Mouse (Mus musculus) neural tube, embryonic 12.5 days (tissue): ENCODE data around the gene Shisa5. TPM values are rescaled to one million over a fixed set of nuclear protein-coding genes. Genes with fewer than 3 reads are reported as not detected.

Experiments
- ATAC-seq: fragments of 200-750 bp; cut with Nextera tagmentation; 2 replicates; pipeline ENCODE4 v1.8.0; 2017; ENCODE audit warnings: low read depth, mild to moderate bottlenecking, moderate TSS enrichment, moderate library complexity; ENCODE audit not compliant: low FRiP score
- H3K27ac ChIP-seq: fragments of 300-500 bp; sonication (generic); 2 replicates; pipeline ENCODE4 v1.5.1; 2016
- H3K27me3 ChIP-seq: fragments of 300-500 bp; sonication (generic); replicated peaks from 2 replicates; pipeline ENCODE4 v1.6.1; 2016; ENCODE audit warnings: mild to moderate bottlenecking
- H3K36me3 ChIP-seq: fragments of 300-500 bp; sonication (generic); 2 replicates; pipeline ENCODE4 v1.6.1; 2016; ENCODE audit warnings: mild to moderate bottlenecking
- H3K4me1 ChIP-seq: fragments of 300-500 bp; sonication (generic); 2 replicates; pipeline ENCODE4 v1.6.1; 2016
- H3K4me2 ChIP-seq: fragments of 300-500 bp; sonication (generic); replicated peaks from 2 replicates; pipeline ENCODE4 v1.6.1; 2016; ENCODE audit warnings: mild to moderate bottlenecking
- H3K4me3 ChIP-seq: fragments of 300-500 bp; sonication (generic); 2 replicates; pipeline ENCODE4 v1.5.1; 2016
- H3K9ac ChIP-seq: fragments of 300-500 bp; sonication (generic); 2 replicates; pipeline ENCODE4 v1.6.1; 2016; ENCODE audit warnings: mild to moderate bottlenecking
- H3K9me3 ChIP-seq: fragments of 300-500 bp; sonication (generic); 2 replicates; pipeline ENCODE4 v1.6.1; 2016; ENCODE audit warnings: mild to moderate bottlenecking
- WGBS: fragments of 180-500 bp; shearing (Covaris S2); methylation state at CpG from one replicate; pipeline ENCODE4 v1.1.7; 2016; 5-methylcytosine and 5-hydroxymethylcytosine counted together
- polyA plus RNA-seq: library from polyadenylated mRNA; unstranded; fragments of >200 nt; fragmentation: Nextera tagmentation; extraction: Ambion mirVana; gene quantifications from 2 replicates; pipeline ENCODE4 v1.2.1, GENCODE M21; 2016

Shisa5 gene
- polyA plus RNA-seq, result 44.4 and 45.0 TPM in 2 replicates

DNA sequence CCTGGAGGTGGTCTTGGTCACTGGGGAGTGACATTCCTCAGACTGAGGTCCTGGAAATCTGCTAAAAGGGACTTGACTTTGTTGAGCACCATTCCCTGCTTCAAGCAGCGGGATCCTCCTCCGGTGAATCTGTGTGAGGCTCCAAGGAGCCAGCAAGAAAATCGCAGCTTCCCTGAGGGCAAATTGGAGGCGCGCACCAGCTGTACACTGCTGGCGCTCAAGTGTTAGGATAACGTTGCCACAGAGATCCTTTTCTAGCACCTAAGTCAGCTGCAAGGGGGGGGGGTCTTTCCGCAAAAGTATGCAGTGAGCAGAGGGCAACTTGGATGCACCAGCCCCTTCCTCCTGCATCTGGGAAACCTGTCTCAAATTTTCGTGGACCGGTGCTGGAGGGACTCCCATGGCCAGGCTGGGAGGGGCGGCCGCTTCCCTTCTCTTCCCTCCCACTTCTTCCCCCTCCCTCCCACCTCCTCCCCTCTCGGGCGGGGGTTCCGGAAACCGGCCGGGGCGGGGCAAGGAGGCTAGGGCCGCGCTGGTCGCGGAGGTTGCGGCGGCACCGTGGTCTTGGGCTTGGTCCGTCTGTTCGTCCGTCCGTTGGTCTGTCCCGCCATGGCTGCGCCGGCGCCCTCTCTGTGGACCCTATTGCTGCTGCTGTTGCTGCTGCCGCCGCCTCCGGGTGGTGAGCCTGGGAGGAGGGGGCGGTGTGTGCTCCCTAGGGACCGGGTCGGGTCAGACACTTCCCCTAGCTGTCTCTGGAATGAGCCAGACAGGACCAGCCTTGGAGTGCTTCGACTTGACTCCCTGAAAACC lies at the start of gene Shisa5:
Shisa5 (plus strand) TSS at position 480 of the 810 bp plus-strand sequence.
- ATAC-seq, result peak; percentile 74
- H3K27me3 ChIP-seq, result no peaks in the 10 kb centered on the region; the same call in 1 of the 2 replicates
- H3K4me2 ChIP-seq, result peak within 1 kb of the TSS; percentile 93
- peaks cover 6% of the 10 kb centered on the region; the same call in 1 of the 2 replicates for H3K4me1 ChIP-seq
- no peaks in the 10 kb centered on the region for H3K9me3 ChIP-seq
- no peak within 1 kb of the TSS for H3K27ac ChIP-seq
- WGBS, result under 1% methylated on average over 31 of the region's 40 CpGs
- peak within 1 kb of the TSS; percentile 72 for H3K9ac ChIP-seq
- no peaks in the 10 kb centered on the region for H3K36me3 ChIP-seq
- H3K4me3 ChIP-seq, result peak within 1 kb of the TSS; percentile 57

GRCm38 (mm10) chr9:108989802-108990461 lies 48.4 kb upstream of the Shisa5 start:
- no peaks in the 10 kb centered on the region for H3K36me3 ChIP-seq
- peaks cover 19% of the 10 kb centered on the region for H3K4me1 ChIP-seq
- no peak overlapping the region for H3K9ac ChIP-seq
- H3K9me3 ChIP-seq, result no peaks in the 10 kb centered on the region
- ATAC-seq, result no peak
- 81% methylated on average over 4 of the region's 4 CpGs for WGBS
- H3K4me3 ChIP-seq, result no peak overlapping the region
- H3K4me2 ChIP-seq, result no peak overlapping the region
- 0 out of 2 replicates have a peak, but pooled peaks cover 4% of the 10 kb centered on the region for H3K27me3 ChIP-seq
- H3K27ac ChIP-seq, result no peak overlapping the region

GRCm38 (mm10) chr9:108990462-108990820 lies 47.9 kb upstream of the Shisa5 start:
- peaks cover 20% of the 10 kb centered on the region for H3K4me1 ChIP-seq
- ATAC-seq, result no peak
- no peak overlapping the region for H3K4me3 ChIP-seq
- WGBS, result 85% methylated on average over 7 of the region's 7 CpGs
- H3K4me2 ChIP-seq, result no peak overlapping the region
- 0 out of 2 replicates have a peak, but pooled peaks cover 4% of the 10 kb centered on the region for H3K27me3 ChIP-seq
- H3K9me3 ChIP-seq, result no peaks in the 10 kb centered on the region
- no peaks in the 10 kb centered on the region for H3K36me3 ChIP-seq
- H3K27ac ChIP-seq, result no peak overlapping the region
- no peak overlapping the region for H3K9ac ChIP-seq

DNA sequence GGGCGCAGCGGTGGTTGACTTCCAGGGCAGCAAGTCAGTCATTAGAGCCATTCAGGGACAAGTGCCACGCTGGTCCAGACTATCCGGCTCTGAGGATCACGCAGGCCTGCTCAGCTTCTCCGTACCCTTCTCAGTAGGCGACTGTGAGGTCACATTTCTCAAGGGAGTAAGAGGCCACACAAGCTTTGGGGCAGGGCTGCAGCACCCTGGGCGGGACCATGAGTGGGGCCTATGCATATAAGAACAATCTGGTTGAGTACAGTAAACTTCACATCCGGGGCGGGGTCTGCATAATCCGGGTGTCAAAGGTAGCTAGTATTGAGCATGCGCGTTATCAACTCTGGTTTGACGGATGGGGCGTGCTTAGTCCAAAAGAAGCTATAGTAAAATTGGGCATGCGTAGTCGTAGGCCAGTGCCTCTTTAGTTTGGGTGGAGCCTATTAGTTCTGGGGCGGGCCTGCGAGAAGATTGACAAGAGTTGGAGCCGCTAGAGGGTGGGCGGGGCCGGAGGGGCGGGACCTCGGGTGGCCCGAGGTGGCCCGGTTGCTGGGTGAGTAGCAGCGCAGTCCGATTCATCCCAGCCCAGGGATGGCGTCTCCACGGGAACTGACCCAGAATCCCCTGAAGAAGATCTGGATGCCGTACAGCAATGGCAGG lies 46.8 kb upstream of the Shisa5 start, which contains the start of gene Pfkfb4:
Pfkfb4 (plus strand) TSS at position 351 of the 657 bp plus-strand sequence.
- WGBS, result 1% methylated on average over 31 of the region's 31 CpGs

GRCm38 (mm10) chr9:108992085-108992469 lies 46.3 kb upstream of the Shisa5 start:
- H3K27ac ChIP-seq, result 0 out of 2 replicates have a peak overlapping the region, but pooled peaks have one; percentile 7
- H3K4me2 ChIP-seq, result peak overlapping the region; percentile 71
- no peaks in the 10 kb centered on the region for H3K27me3 ChIP-seq
- peak overlapping the region; percentile 57 for H3K4me3 ChIP-seq
- no peaks in the 10 kb centered on the region for H3K9me3 ChIP-seq
- no peaks in the 10 kb centered on the region for H3K36me3 ChIP-seq
- H3K9ac ChIP-seq, result peak overlapping the region; percentile 58
- peaks cover 29% of the 10 kb centered on the region for H3K4me1 ChIP-seq
- WGBS, result 9% methylated on average over 18 of the region's 18 CpGs
- ATAC-seq, result peak; percentile 52; the same call in 1 of the 2 replicates

More for the DNA sequence above, 46.8 kb upstream of the Shisa5 start, which contains the start of gene Pfkfb4:
- Histone ChIP-seq H3K4me1 (peaks cover 29% of the 10 kb centered on the region), H3K4me2 (peak within 1 kb of the TSS; percentile 71), H3K9me3 (no peaks in the 10 kb centered on the region), H3K36me3 (no peaks in the 10 kb centered on the region), H3K4me3 (peak within 1 kb of the TSS; percentile 57), H3K27me3 (no peaks in the 10 kb centered on the region), H3K9ac (peak within 1 kb of the TSS; percentile 58), H3K27ac (peak within 1 kb of the TSS; percentile 47)
- peak; percentile 91 for ATAC-seq

DNA sequence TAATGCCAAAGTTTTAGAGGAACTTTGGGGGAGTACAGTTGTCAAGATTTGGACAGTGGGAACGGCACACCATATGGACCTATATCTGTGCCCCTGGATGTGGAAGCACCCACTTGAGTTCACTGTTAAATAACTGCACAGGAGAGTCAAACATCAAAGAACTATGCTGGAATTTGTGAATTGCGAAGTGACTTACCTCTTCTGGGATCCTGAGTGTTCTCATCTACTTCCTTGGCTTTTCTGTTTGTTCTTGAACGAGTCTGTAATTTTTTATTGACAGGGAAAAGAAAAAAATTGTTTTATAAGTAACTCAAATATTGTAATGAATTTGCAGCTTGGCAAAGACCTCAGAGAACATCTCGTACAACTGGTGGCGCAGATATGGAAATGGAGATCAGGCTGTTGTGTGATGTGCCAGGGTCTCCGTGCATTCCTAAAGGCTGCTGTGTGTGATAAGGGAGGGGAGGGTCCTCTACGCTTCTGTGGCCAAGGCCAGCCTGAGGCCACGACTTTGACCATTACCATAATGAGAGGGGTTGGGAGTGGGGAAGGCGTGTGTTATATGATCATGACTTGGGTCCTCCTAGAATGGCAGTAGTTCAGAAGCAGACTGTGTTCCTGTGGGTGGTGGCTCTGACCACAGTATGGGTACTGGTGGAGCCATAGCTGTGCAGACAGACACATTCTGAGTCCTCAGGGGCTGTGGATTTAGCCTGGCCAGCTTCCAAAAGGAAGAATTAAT lies 45.6 kb upstream of the Shisa5 start:
- Histone ChIP-seq H3K9me3 (no peaks in the 10 kb centered on the region), H3K36me3 (no peaks in the 10 kb centered on the region), H3K4me3 (peak overlapping the region; percentile 57), H3K27ac (no peak overlapping the region), H3K4me2 (peak overlapping the region; percentile 71), H3K4me1 (peaks cover 28% of the 10 kb centered on the region), H3K9ac (no peak overlapping the region), H3K27me3 (no peaks in the 10 kb centered on the region)
- no peak for ATAC-seq
- 84% methylated on average over 9 of the region's 9 CpGs for WGBS

DNA sequence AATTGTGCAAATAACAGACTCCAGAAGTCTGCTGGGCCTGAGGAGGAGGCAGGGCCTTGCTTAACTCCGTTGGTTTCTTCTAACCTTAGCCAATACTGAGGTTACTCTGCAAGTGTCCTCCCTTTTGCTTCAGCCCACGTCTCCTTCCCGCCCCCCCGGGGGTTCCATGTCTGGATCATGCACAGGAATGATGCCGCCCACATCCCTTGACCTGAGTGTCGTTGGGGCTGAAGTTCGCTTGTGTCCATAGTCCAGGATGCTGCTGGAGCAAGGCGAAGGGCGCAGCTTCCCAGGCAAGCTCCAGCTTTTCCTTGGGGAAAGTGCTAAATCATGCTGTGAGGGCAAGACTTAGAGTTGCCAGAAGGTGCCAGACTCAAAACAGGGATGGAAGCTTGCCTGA lies 42.0 kb upstream of the Shisa5 start:
- 77% methylated on average over 9 of the region's 9 CpGs for WGBS
- Histone ChIP-seq H3K4me3 (no peak overlapping the region), H3K27ac (no peak overlapping the region), H3K4me1 (peaks cover 22% of the 10 kb centered on the region), H3K27me3 (no peaks in the 10 kb centered on the region), H3K9me3 (no peaks in the 10 kb centered on the region), H3K9ac (no peak overlapping the region), H3K4me2 (no peak overlapping the region), H3K36me3 (no peaks in the 10 kb centered on the region)
- no peak for ATAC-seq

- H3K27ac ChIP-seq, result no peak overlapping the region
- no peak overlapping the region for H3K9ac ChIP-seq
- H3K4me3 ChIP-seq, result no peak overlapping the region
- peaks cover 12% of the 10 kb centered on the region; the same call in 1 of the 2 replicates for H3K4me1 ChIP-seq
- H3K27me3 ChIP-seq, result no peaks in the 10 kb centered on the region
- no peaks in the 10 kb centered on the region for H3K9me3 ChIP-seq
- no peaks in the 10 kb centered on the region for H3K36me3 ChIP-seq
- H3K4me2 ChIP-seq, result no peak overlapping the region
- 87% methylated on average over 19 of the region's 19 CpGs for WGBS
- no peak for ATAC-seq
Observed at GRCm38 (mm10) chr9:108998287-108999166, 39.8 kb upstream of the Shisa5 start.

DNA sequence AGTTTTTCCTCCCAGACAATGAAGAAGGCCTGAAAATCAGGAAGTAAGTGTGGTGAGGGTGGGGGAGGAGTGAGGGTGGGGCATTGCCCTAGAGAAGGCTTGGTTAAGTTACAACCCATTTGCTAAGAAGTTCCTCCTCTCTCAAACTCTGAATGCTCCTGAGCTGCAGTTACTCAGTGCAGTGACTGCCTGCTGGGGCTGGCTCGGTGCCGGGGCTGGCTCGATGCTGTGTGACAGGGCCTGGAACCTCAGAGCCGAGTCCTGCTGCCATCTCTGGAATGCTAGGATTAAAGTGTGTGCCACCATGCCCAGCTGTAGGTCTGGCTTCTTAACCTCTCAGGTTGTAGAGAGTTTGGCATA lies 39.2 kb upstream of the Shisa5 start:
- no peak overlapping the region for H3K4me2 ChIP-seq
- no peaks in the 10 kb centered on the region for H3K36me3 ChIP-seq
- 87% methylated on average over 4 of the region's 4 CpGs for WGBS
- H3K27me3 ChIP-seq, result no peaks in the 10 kb centered on the region
- no peak overlapping the region for H3K27ac ChIP-seq
- peaks cover 12% of the 10 kb centered on the region; the same call in 1 of the 2 replicates for H3K4me1 ChIP-seq
- no peak overlapping the region for H3K9ac ChIP-seq
- H3K4me3 ChIP-seq, result no peak overlapping the region
- ATAC-seq, result no peak
- no peaks in the 10 kb centered on the region for H3K9me3 ChIP-seq

GRCm38 (mm10) chr9:109000726-109001125 lies 37.6 kb upstream of the Shisa5 start:
- ATAC-seq, result peak; percentile 23; the same call in 1 of the 2 replicates
- Histone ChIP-seq H3K4me1 (0 out of 2 replicates have a peak, but pooled peaks cover 7% of the 10 kb centered on the region), H3K27ac (no peak overlapping the region), H3K9me3 (no peaks in the 10 kb centered on the region), H3K9ac (no peak overlapping the region), H3K36me3 (no peaks in the 10 kb centered on the region), H3K27me3 (no peaks in the 10 kb centered on the region), H3K4me2 (no peak overlapping the region), H3K4me3 (no peak overlapping the region)
- WGBS, result 8% methylated on average over 3 of the region's 3 CpGs

DNA sequence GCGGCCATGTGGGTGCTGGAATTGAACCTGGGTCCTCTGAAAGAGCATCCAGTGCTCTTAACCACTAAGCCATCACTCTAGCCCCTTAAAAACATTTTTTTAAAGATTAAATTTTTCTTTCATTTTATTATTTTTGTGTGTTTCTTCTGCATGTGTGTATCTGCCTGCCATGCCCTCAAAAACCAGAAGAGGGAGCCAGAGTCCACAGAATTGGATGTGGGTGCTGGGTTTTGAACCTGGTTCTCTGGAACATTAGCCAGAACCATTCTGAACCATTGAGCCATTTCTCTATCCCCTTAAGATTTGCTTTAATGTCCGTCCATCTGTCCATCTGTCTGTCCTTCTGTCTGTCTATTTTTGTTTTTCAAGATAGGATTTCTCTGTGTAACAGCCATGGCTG lies 35.2 kb upstream of the Shisa5 start:
- 50% methylated on average over 2 of the region's 2 CpGs for WGBS
- no peaks in the 10 kb centered on the region for H3K4me1 ChIP-seq
- no peak overlapping the region for H3K9ac ChIP-seq
- no peak for ATAC-seq
- H3K27ac ChIP-seq, result no peak overlapping the region
- H3K27me3 ChIP-seq, result no peaks in the 10 kb centered on the region
- H3K4me3 ChIP-seq, result no peak overlapping the region
- no peak overlapping the region for H3K4me2 ChIP-seq
- no peaks in the 10 kb centered on the region; the same call in 1 of the 2 replicates for H3K36me3 ChIP-seq
- no peaks in the 10 kb centered on the region for H3K9me3 ChIP-seq
